Mouse (Mus musculus): ENCODE results near the gene Far1. TPM values are rescaled to one million over a fixed set of nuclear protein-coding genes. Genes with fewer than 3 reads are reported as not detected.

Far1 gene
- polyA plus RNA-seq (2012; rRNA removed; ENCODE audit: low replicate concordance) = 7.0 and 15.5 TPM in 2 replicates

GRCm38 (mm10) chr7:113513286-113513962 lies at the start of gene Far1:
Gene Far1 (plus strand): TSS chr7:113513834.

Other genes with a start within 250 kb of the Far1 start
- gene Btbd10, start 144.4 kb upstream of the Far1 start, polyA plus RNA-seq (2012; rRNA removed; ENCODE audit: low replicate concordance) = 10.9 and 11.7 TPM in 2 replicates
- not detected in 2 replicates for gene Pth, start 125.3 kb upstream of the Far1 start, polyA plus RNA-seq (2012; rRNA removed; ENCODE audit: low replicate concordance)

Data from mammary gland, adult 2 months (tissue).